14 mouse cellular contexts compared by ENCODE assay signal in the genomic region with DNA sequence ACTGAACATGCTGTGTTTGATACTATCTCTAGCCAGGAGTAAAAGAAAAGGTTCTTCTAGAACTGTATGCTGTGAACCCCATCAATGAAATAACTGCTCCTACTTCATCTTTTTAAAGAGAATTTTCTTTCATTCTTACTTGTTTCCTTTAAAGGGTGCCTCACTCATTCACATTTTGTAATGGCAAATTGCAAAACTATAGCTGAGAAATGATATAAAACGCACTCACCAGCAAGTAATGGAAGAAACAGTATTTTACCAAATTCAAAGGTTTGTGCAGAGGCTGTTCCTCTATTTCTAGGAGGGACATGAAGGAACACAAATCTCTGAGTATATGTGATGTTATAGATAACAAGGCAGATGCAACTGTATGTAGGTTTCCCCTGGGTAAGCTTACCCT.
A peak's percentile ranks its signal among the peaks of the same experiment; 100 is the strongest.
DNase-seq lines count a peak whose midpoint lies in the region; ATAC-seq and TF ChIP-seq lines count a peak whose summit lies in the region.
"Had no signal": no experiment of that assay in that cellular context is flagged by ENCODE, and none has a peak within 500 bp of the region (broad histone marks: within the 10 kb centered on the region; RNA-seq: fewer than 3 reads in every experiment).

No protein-coding gene starts in this region.

- WGBS in forebrain, postnatal 0 days = 34% methylated on average over 1 of the region's 1 CpGs
- 29% methylated on average over 1 of the region's 1 CpGs for WGBS in midbrain, embryonic 11.5 days
- WGBS in neural tube, embryonic 15.5 days = 26% methylated on average over 1 of the region's 1 CpGs

- no peak for DNase-seq in gastrocnemius, adult 2 months
- DNase-seq in gastrocnemius, adult 18-20 months (ENCODE audit: low spot score) = no peak
- peak; percentile 55 for DNase-seq in forebrain, postnatal 0 days
- peak; percentile 91 for DNase-seq in midbrain, embryonic 11.5 days (ENCODE audit: low spot score, missing footprints)
- DNase-seq in urinary bladder, postnatal 25 days (ENCODE audit: low spot score) = no peak
- no peak for DNase-seq in yolk sac, embryonic 10.5 days (ENCODE audit: low spot score)
- DNase-seq: cerebellum, postnatal 25 days had no signal

- ATAC-seq in forebrain, postnatal 0 days = no peak
- ATAC-seq in midbrain, embryonic 11.5 days (ENCODE audit: low FRiP score) = no peak
- no peak for ATAC-seq in neural tube, embryonic 15.5 days (ENCODE audit: low FRiP score)
- ATAC-seq in cerebellum, adult (ENCODE audit: insufficient number of reproducible peaks, low FRiP score, low TSS enrichment) = no peak
- ATAC-seq: Patski had no signal

- no peaks in the 10 kb centered on the region for H3K9me3 ChIP-seq in forebrain, postnatal 0 days (ENCODE audit: low read length)
- no peaks in the 10 kb centered on the region for H3K9me3 ChIP-seq in midbrain, embryonic 11.5 days (ENCODE audit: control insufficient read depth, low read length)
- H3K9me3 ChIP-seq in neural tube, embryonic 15.5 days (replicated peaks) = no peaks in the 10 kb centered on the region
- H3K9me3 ChIP-seq: embryonic facial prominence, embryonic 13.5 days; heart, embryonic 15.5 days; kidney, embryonic 15.5 days; liver, embryonic 15.5 days had no signal

- H3K9ac ChIP-seq in forebrain, postnatal 0 days = peak overlapping the region; percentile 88
- H3K9ac ChIP-seq in midbrain, embryonic 11.5 days (ENCODE audit: low read length) = peak overlapping the region; percentile 97
- peak overlapping the region; percentile 64 for H3K9ac ChIP-seq in neural tube, embryonic 15.5 days (replicated peaks)
- H3K9ac ChIP-seq: heart, embryonic 15.5 days; kidney, embryonic 15.5 days; liver, embryonic 15.5 days had no signal

- TF ChIP-seq CTCF in gastrocnemius, adult 2 months (IDR thresholded peaks at IDR 0.05) = no peak
- TF ChIP-seq CTCF in forebrain, postnatal 0 days (IDR thresholded peaks at IDR 0.05; ENCODE audit: low read depth) = no peak

- no peaks in the 10 kb centered on the region for H3K27me3 ChIP-seq in forebrain, postnatal 0 days (ENCODE audit: insufficient read depth, low read length)
- no peaks in the 10 kb centered on the region for H3K27me3 ChIP-seq in midbrain, embryonic 11.5 days (ENCODE audit: control insufficient read depth, insufficient read depth, low read length)
- H3K27me3 ChIP-seq in neural tube, embryonic 15.5 days (replicated peaks) = no peaks in the 10 kb centered on the region
- H3K27me3 ChIP-seq: embryonic facial prominence, embryonic 13.5 days; heart, embryonic 15.5 days; kidney, embryonic 15.5 days; liver, embryonic 15.5 days; Patski had no signal

- peak overlapping the region; percentile 74 for H3K4me3 ChIP-seq in gastrocnemius, adult 2 months
- H3K4me3 ChIP-seq in forebrain, postnatal 0 days (ENCODE audit: low read depth, low read length) = peak overlapping the region; percentile 48
- H3K4me3 ChIP-seq in midbrain, embryonic 11.5 days (ENCODE audit: low read depth, low read length) = peak overlapping the region; percentile 54
- peak overlapping the region; percentile 45 for H3K4me3 ChIP-seq in neural tube, embryonic 15.5 days (replicated peaks)
- H3K4me3 ChIP-seq: embryonic facial prominence, embryonic 13.5 days; heart, embryonic 15.5 days; kidney, embryonic 15.5 days; liver, embryonic 15.5 days had no signal

- H3K4me2 ChIP-seq in forebrain, postnatal 0 days (ENCODE audit: low read depth) = peak overlapping the region; percentile 76
- H3K4me2 ChIP-seq in midbrain, embryonic 11.5 days = peak overlapping the region; percentile 71
- H3K4me2 ChIP-seq in neural tube, embryonic 15.5 days = peak overlapping the region; percentile 56
- H3K4me2 ChIP-seq: liver, embryonic 15.5 days had no signal

- no peaks in the 10 kb centered on the region for H3K36me3 ChIP-seq in forebrain, postnatal 0 days (ENCODE audit: insufficient read depth)
- no peaks in the 10 kb centered on the region for H3K36me3 ChIP-seq in midbrain, embryonic 11.5 days (ENCODE audit: control insufficient read depth, insufficient read depth, low read length)
- no peaks in the 10 kb centered on the region for H3K36me3 ChIP-seq in neural tube, embryonic 15.5 days
- H3K36me3 ChIP-seq: embryonic facial prominence, embryonic 13.5 days; heart, embryonic 15.5 days; kidney, embryonic 15.5 days; liver, embryonic 15.5 days had no signal

- intact Hi-C loops in gastrocnemius, adult 2 months (cut with DNase I) = no loop called here

- H3K27ac ChIP-seq in gastrocnemius, adult 2 months = peak overlapping the region; percentile 86
- peak overlapping the region; percentile 86 for H3K27ac ChIP-seq in forebrain, postnatal 0 days (ENCODE audit: low read depth, low read length)
- H3K27ac ChIP-seq in midbrain, embryonic 11.5 days (ENCODE audit: low read depth, low read length) = peak overlapping the region; percentile 92
- peak overlapping the region; percentile 91 for H3K27ac ChIP-seq in neural tube, embryonic 15.5 days (replicated peaks)
- H3K27ac ChIP-seq: kidney, embryonic 15.5 days; liver, embryonic 15.5 days had no signal

- H3K4me1 ChIP-seq in forebrain, postnatal 0 days (ENCODE audit: insufficient read depth) = no peaks in the 10 kb centered on the region; the same call in 1 of the 2 replicates
- peaks cover 12% of the 10 kb centered on the region for H3K4me1 ChIP-seq in midbrain, embryonic 11.5 days (ENCODE audit: control insufficient read depth, insufficient read depth, low read length)
- H3K4me1 ChIP-seq in neural tube, embryonic 15.5 days = no peaks in the 10 kb centered on the region
- H3K4me1 ChIP-seq: liver, embryonic 15.5 days had no signal

Comparison
In these comparisons a context has a peak if more than half of its experiments do, and no peak if none do; other contexts are left out.
1. DNase-seq: peak in forebrain, postnatal 0 days (single experiment) and midbrain, embryonic 11.5 days (single experiment); none in gastrocnemius, adult 2 months (single experiment), gastrocnemius, adult 18-20 months (single experiment), urinary bladder, postnatal 25 days (single experiment) and yolk sac, embryonic 10.5 days (single experiment).
2. Peak in every context shown above with its lines, with median percentiles within 50 percentile points of each other: H3K27ac ChIP-seq, H3K4me3 ChIP-seq, H3K4me2 ChIP-seq and H3K9ac ChIP-seq.